24 mouse cellular contexts compared by ENCODE assay signal in genomic region chr2:157174416-157174815, GRCm38 (mm10). TPM values are rescaled to one million over a fixed set of nuclear protein-coding genes. Genes with fewer than 3 reads are reported as not detected.
DNase-seq lines count a peak whose midpoint lies in the region; ATAC-seq and TF ChIP-seq lines count a peak whose summit lies in the region.
"Had no signal": no experiment of that assay in that cellular context is flagged by ENCODE, and none has a peak within 500 bp of the region (broad histone marks: within the 10 kb centered on the region; RNA-seq: fewer than 3 reads in every experiment).

No protein-coding gene starts in this region.

- no peak for TF ChIP-seq EP300 in liver, postnatal 0 days (IDR thresholded peaks at IDR 0.05; ENCODE audit: low read depth)

- no peaks in the 10 kb centered on the region for H3K27me3 ChIP-seq in liver, postnatal 0 days (ENCODE audit: insufficient read depth, low read length)
- H3K27me3 ChIP-seq in liver, embryonic 12.5 days (replicated peaks): no peaks in the 10 kb centered on the region
- H3K27me3 ChIP-seq in heart, embryonic 10.5 days (ENCODE audit: insufficient read depth, poor library complexity, severe bottlenecking): no peaks in the 10 kb centered on the region
- H3K27me3 ChIP-seq: forebrain, embryonic 12.5 days; heart, embryonic 15.5 days; limb, embryonic 13.5 days; midbrain, embryonic 13.5 days; neural tube, embryonic 15.5 days had no signal

- DNase-seq in gastrocnemius, adult 2 months: no peak
- DNase-seq in gastrocnemius, adult 8-10 months (ENCODE audit: low spot score in 2 of 2): no peak
- no peak for DNase-seq in liver, postnatal 0 days
- peak; percentile 49 for DNase-seq in 416B (ENCODE audit: low read depth)
- peak; percentile 10 for DNase-seq in embryo, embryonic 11 days
- DNase-seq in heart, embryonic 10.5 days (ENCODE audit: low spot score): no peak
- DNase-seq in neural tube, embryonic 10.5 days (ENCODE audit: extremely low spot score, low spot score): no peak
- DNase-seq: adrenal gland, postnatal 36 days; cerebellum, adult 11-12 months; cerebellum, postnatal 14 days; gastrocnemius, postnatal 14 days; heart, adult 18-20 months; heart, postnatal 4 days; kidney, adult 11 months; thymus, postnatal 4 days had no signal

- H3K9ac ChIP-seq in liver, postnatal 0 days (replicated peaks): no peak overlapping the region
- no peak overlapping the region for H3K9ac ChIP-seq in liver, embryonic 12.5 days
- H3K9ac ChIP-seq: forebrain, embryonic 12.5 days; heart, embryonic 15.5 days; limb, embryonic 13.5 days; midbrain, embryonic 13.5 days; neural tube, embryonic 15.5 days had no signal

- TF ChIP-seq CTCF in gastrocnemius, adult 2 months (IDR thresholded peaks at IDR 0.05): peak; percentile 10; the same call in 1 of the 2 replicates
- 0 out of 2 replicates have a peak, but pooled peaks have one; percentile 5 for TF ChIP-seq CTCF in liver, postnatal 0 days (IDR thresholded peaks at IDR 0.05; ENCODE audit: low read depth)

- intact Hi-C loops in gastrocnemius, adult 2 months (cut with DNase I): no loop called here

- WGBS in liver, postnatal 0 days (ENCODE audit: insufficient replicate concordance): 90% methylated on average over 5 of the region's 5 CpGs
- WGBS in liver, embryonic 12.5 days (ENCODE audit: insufficient replicate concordance): 86% methylated on average over 5 of the region's 5 CpGs
- WGBS in heart, embryonic 10.5 days: 81% methylated on average over 5 of the region's 5 CpGs

- H3K27ac ChIP-seq in gastrocnemius, adult 2 months: peak overlapping the region; percentile 93
- H3K27ac ChIP-seq in liver, postnatal 0 days (ENCODE audit: low read depth): no peak overlapping the region
- H3K27ac ChIP-seq in liver, embryonic 12.5 days: no peak overlapping the region
- no peak overlapping the region for H3K27ac ChIP-seq in heart, embryonic 10.5 days
- H3K27ac ChIP-seq: forebrain, embryonic 12.5 days; heart, embryonic 15.5 days; limb, embryonic 13.5 days; midbrain, embryonic 13.5 days; neural tube, embryonic 15.5 days had no signal

- no peaks in the 10 kb centered on the region for H3K4me1 ChIP-seq in liver, postnatal 0 days (ENCODE audit: insufficient read depth)
- H3K4me1 ChIP-seq in liver, embryonic 12.5 days: peaks cover 13% of the 10 kb centered on the region
- H3K4me1 ChIP-seq in heart, embryonic 10.5 days: 0 out of 2 replicates have a peak, but pooled peaks cover 7% of the 10 kb centered on the region
- H3K4me1 ChIP-seq: heart, embryonic 15.5 days; limb, embryonic 13.5 days; neural tube, embryonic 15.5 days had no signal

- no peak overlapping the region for H3K4me2 ChIP-seq in liver, postnatal 0 days (ENCODE audit: low read depth, low read length)
- H3K4me2 ChIP-seq in liver, embryonic 12.5 days: no peak overlapping the region
- H3K4me2 ChIP-seq: forebrain, embryonic 12.5 days; heart, embryonic 15.5 days; limb, embryonic 13.5 days; midbrain, embryonic 13.5 days; neural tube, embryonic 15.5 days had no signal

- H3K9me3 ChIP-seq in liver, postnatal 0 days (ENCODE audit: low read length): no peaks in the 10 kb centered on the region
- no peaks in the 10 kb centered on the region for H3K9me3 ChIP-seq in liver, embryonic 12.5 days (replicated peaks)
- no peaks in the 10 kb centered on the region for H3K9me3 ChIP-seq in heart, embryonic 10.5 days
- H3K9me3 ChIP-seq: forebrain, embryonic 12.5 days; G1E; heart, embryonic 15.5 days; limb, embryonic 13.5 days; midbrain, embryonic 13.5 days; neural tube, embryonic 15.5 days had no signal

- no peak for ATAC-seq in liver, postnatal 0 days
- no peak for ATAC-seq in liver, embryonic 12.5 days
- ATAC-seq: hindbrain, embryonic 16.5 days; midbrain, embryonic 13.5 days had no signal

- H3K36me3 ChIP-seq in liver, postnatal 0 days (replicated peaks; ENCODE audit: insufficient read depth, low read length): peaks cover 62% of the 10 kb centered on the region
- H3K36me3 ChIP-seq in liver, embryonic 12.5 days: peaks cover 84% of the 10 kb centered on the region
- peaks cover 58% of the 10 kb centered on the region for H3K36me3 ChIP-seq in heart, embryonic 10.5 days

- H3K4me3 ChIP-seq in gastrocnemius, adult 2 months: no peak overlapping the region
- no peak overlapping the region for H3K4me3 ChIP-seq in liver, postnatal 0 days (ENCODE audit: low read depth, low read length)
- H3K4me3 ChIP-seq in liver, embryonic 12.5 days: no peak overlapping the region
- no peak overlapping the region for H3K4me3 ChIP-seq in heart, embryonic 10.5 days
- H3K4me3 ChIP-seq: forebrain, embryonic 12.5 days; heart, embryonic 15.5 days; limb, embryonic 13.5 days; midbrain, embryonic 13.5 days; myocyte; neural tube, embryonic 15.5 days had no signal

RNA-seq across cellular contexts. Expression of gene Rbl1, which starts 29.9 kb away (rescaled TPM):
- total RNA-seq in gastrocnemius, adult 2 months (2021): 1 to 10 TPM; 1.6 to 1.7 TPM
- 1 to 10 TPM; 2.1 to 3.3 (median 2.6) TPM for total RNA-seq in gastrocnemius, adult 8-10 months (2022)
- 9.1 and 10.0 TPM in 2 replicates for polyA plus RNA-seq in liver, postnatal 0 days (2015; fragmentation: Nextera tagmentation; extraction: Ambion mirVana)
- polyA plus RNA-seq in liver, embryonic 12.5 days (2016; fragmentation: Nextera tagmentation; extraction: Ambion mirVana): 27.9 and 31.0 TPM in 2 replicates
- 15.9 and 18.5 TPM in 2 replicates for polyA plus RNA-seq in heart, embryonic 10.5 days (2016; fragmentation: Nextera tagmentation; extraction: Ambion mirVana)

RNA-seq across cellular contexts. Expression of gene Samhd1, which starts 39.4 kb away (rescaled TPM):
- total RNA-seq in gastrocnemius, adult 2 months (2021): 10 to 100 TPM; 15.1 to 15.8 TPM
- 10 to 100 TPM; 12.6 to 17.7 (median 13.2) TPM for total RNA-seq in gastrocnemius, adult 8-10 months (2022)
- 16.5 and 17.3 TPM in 2 replicates for polyA plus RNA-seq in liver, postnatal 0 days (2015; fragmentation: Nextera tagmentation; extraction: Ambion mirVana)
- polyA plus RNA-seq in liver, embryonic 12.5 days (2016; fragmentation: Nextera tagmentation; extraction: Ambion mirVana): 23.0 and 24.9 TPM in 2 replicates
- polyA plus RNA-seq in heart, embryonic 10.5 days (2016; fragmentation: Nextera tagmentation; extraction: Ambion mirVana): 20.3 and 26.6 TPM in 2 replicates

Comparison
In these comparisons a context has a peak if more than half of its experiments do, and no peak if none do; other contexts are left out.
1. DNase-seq: peak in 416B (single experiment) and embryo, embryonic 11 days (single experiment); none in gastrocnemius, adult 2 months (single experiment), gastrocnemius, adult 8-10 months (0 of 2), liver, postnatal 0 days (single experiment), heart, embryonic 10.5 days (single experiment) and neural tube, embryonic 10.5 days (single experiment).